Mouse (Mus musculus): ENCODE measurements around the gene Churc1.

DNA sequence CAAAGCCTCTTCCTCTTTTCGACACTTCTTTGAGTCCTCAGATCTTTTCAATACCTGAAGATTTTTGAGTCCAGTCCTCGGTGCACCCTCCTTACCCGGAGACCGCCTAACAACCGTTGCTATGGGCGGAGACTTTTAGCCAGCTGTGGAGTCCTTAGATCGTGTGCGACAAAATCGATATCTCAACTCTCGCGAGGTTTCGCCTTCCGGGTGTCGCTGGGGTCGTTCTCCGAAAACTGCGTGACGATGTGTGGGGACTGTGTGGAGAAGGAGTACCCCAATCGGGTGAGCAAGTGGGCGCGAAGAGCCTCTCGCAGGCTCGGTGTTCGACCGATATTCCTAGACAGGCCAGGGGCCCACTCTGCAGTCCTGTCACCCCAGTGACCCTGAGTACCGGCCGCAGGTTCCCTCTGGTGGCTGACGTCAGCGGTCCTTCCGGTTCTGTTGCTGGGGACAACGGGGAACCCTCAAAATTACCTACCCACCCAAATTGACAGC is at the start of gene Churc1, which contains the start of gene Fntb:
- TF ChIP-seq POLR2A (IDR thresholded peaks at IDR 0.05; ENCODE audit: borderline replicate concordance, control insufficient read depth, low read depth, low read length) (peak; percentile 63; the same call in 1 of the 2 replicates), CTCF (IDR thresholded peaks at IDR 0.05; ENCODE audit: control insufficient read depth, insufficient read depth, low read length) (no peak)
